Mouse (Mus musculus) kidney, postnatal 0 days (tissue): Measurements from ENCODE around the gene S100a13. TPM values are rescaled to one million over a fixed set of nuclear protein-coding genes. Genes with fewer than 3 reads are reported as not detected.

ENCODE experiments used
- ATAC-seq: fragments of 200-750 bp; cut with Nextera tagmentation; replicated peaks from 2 replicates; pipeline ENCODE4 v1.8.0; 2017; ENCODE audit warnings: low read depth, moderate number of reproducible peaks, moderate TSS enrichment, moderate library complexity; ENCODE audit not compliant: low FRiP score
- DNase-seq: peaks from one replicate; pipeline ENCODE4 v3.0.0-alpha.2; 2016; ENCODE audit warnings: low spot score
- H3K27ac ChIP-seq: fragments of 300-500 bp; sonication (generic); 2 replicates; pipeline ENCODE4 v1.5.1; 2014; ENCODE audit warnings: mild to moderate bottlenecking
- H3K27me3 ChIP-seq: fragments of 300-500 bp; sonication (generic); 2 replicates; pipeline ENCODE4 v1.6.1; 2014; ENCODE audit warnings: low read length, mixed read lengths; ENCODE audit not compliant: insufficient read depth
- H3K36me3 ChIP-seq: fragments of 300-500 bp; sonication (generic); 2 replicates; pipeline ENCODE4 v1.6.1; 2014; ENCODE audit warnings: low read length, mixed read lengths; ENCODE audit not compliant: insufficient read depth
- H3K4me1 ChIP-seq: fragments of 300-500 bp; sonication (generic); replicated peaks from 2 replicates; pipeline ENCODE4 v1.6.1; 2014; ENCODE audit warnings: antibody characterized with exemption, low read length, mixed read lengths; ENCODE audit not compliant: insufficient read depth
- H3K4me2 ChIP-seq: fragments of 300-500 bp; sonication (generic); 2 replicates; pipeline ENCODE4 v1.6.1; 2014; ENCODE audit warnings: mild to moderate bottlenecking, low read length, moderate library complexity, mixed read lengths
- H3K4me3 ChIP-seq: fragments of 300-500 bp; sonication (generic); replicated peaks from 2 replicates; pipeline ENCODE4 v1.5.1; 2014; ENCODE audit warnings: low read depth, low read length
- H3K9ac ChIP-seq: fragments of 300-500 bp; sonication (generic); 2 replicates; pipeline ENCODE4 v1.6.1; 2014; ENCODE audit warnings: low read depth, low read length
- H3K9me3 ChIP-seq: fragments of 300-500 bp; sonication (generic); replicated peaks from 2 replicates; pipeline ENCODE4 v1.6.1; 2016; ENCODE audit warnings: low read length, inconsistent platforms, mixed read lengths
- CTCF ChIP-seq: IDR thresholded peaks from 2 replicates; pipeline ENCODE4 v1.5.1; 2016; ENCODE audit warnings: antibody characterized with exemption, low read depth, mild to moderate bottlenecking, moderate library complexity
- WGBS: fragments of 180-500 bp; shearing (Covaris S2); extraction: QIAGEN DNeasy Blood & Tissue Kit; methylation state at CpG from one replicate; pipeline ENCODE4 v1.1.7; 2014; 5-methylcytosine and 5-hydroxymethylcytosine counted together
- polyA plus RNA-seq: library from polyadenylated mRNA; unstranded; fragments of >200 nt; fragmentation: Nextera tagmentation; extraction: Ambion mirVana; gene quantifications from 2 replicates; pipeline ENCODE4 v1.2.1, GENCODE M21; 2015

The S100a13 gene
- 72.2 and 78.5 TPM in 2 replicates for polyA plus RNA-seq

GRCm38 (mm10) chr3:90513796-90514590, at the start of gene S100a13, which contains the start of gene S100a1:
Gene S100a13, plus strand, starts transcription at chr3:90514435.
Gene S100a1, minus strand, starts transcription at chr3:90514392.
- WGBS: 3% methylated on average over 25 of the region's 25 CpGs
- peak; percentile 61; the same call in 1 of the 2 replicates for TF ChIP-seq CTCF
- peaks cover 16% of the 10 kb centered on the region for H3K4me1 ChIP-seq
- peak; percentile 82 for DNase-seq
- ATAC-seq: peak; percentile 65
- H3K9me3 ChIP-seq: no peaks in the 10 kb centered on the region
- H3K27me3 ChIP-seq: no peaks in the 10 kb centered on the region
- H3K27ac ChIP-seq: peak within 1 kb of the TSS; percentile 81
- peak within 1 kb of the TSS; percentile 84 for H3K4me2 ChIP-seq
- peak within 1 kb of the TSS; percentile 46 for H3K4me3 ChIP-seq
- peak within 1 kb of the TSS; percentile 58 for H3K9ac ChIP-seq
- H3K36me3 ChIP-seq: no peaks in the 10 kb centered on the region

GRCm38 (mm10) chr3:90464552-90465080, 49.6 kb upstream of the S100a13 start:
- Histone ChIP-seq H3K27ac (peak overlapping the region; percentile 47), H3K36me3 (no peaks in the 10 kb centered on the region), H3K4me3 (peak overlapping the region; percentile 46), H3K27me3 (no peaks in the 10 kb centered on the region), H3K4me2 (peak overlapping the region; percentile 96), H3K9ac (peak overlapping the region; percentile 66), H3K4me1 (0 out of 2 replicates have a peak, but pooled peaks cover 5% of the 10 kb centered on the region), H3K9me3 (no peaks in the 10 kb centered on the region)
- 13% methylated on average over 37 of the region's 37 CpGs for WGBS
- ATAC-seq: no peak; the same call in 1 of the 2 replicates
- peak; percentile 62 for DNase-seq
- TF ChIP-seq CTCF: peak; percentile 4; the same call in 1 of the 2 replicates

GRCm38 (mm10) chr3:90465081-90465685, 49.1 kb upstream of the S100a13 start:
- peak overlapping the region; percentile 66 for H3K9ac ChIP-seq
- H3K4me1 ChIP-seq: 0 out of 2 replicates have a peak, but pooled peaks cover 3% of the 10 kb centered on the region
- no peaks in the 10 kb centered on the region for H3K36me3 ChIP-seq
- WGBS: 1% methylated on average over 75 of the region's 75 CpGs
- peak; percentile 28 for DNase-seq
- peak overlapping the region; percentile 46 for H3K4me3 ChIP-seq
- TF ChIP-seq CTCF: no peak
- H3K27ac ChIP-seq: peak overlapping the region; percentile 47
- H3K9me3 ChIP-seq: no peaks in the 10 kb centered on the region
- ATAC-seq: peak; percentile 37
- peak overlapping the region; percentile 96 for H3K4me2 ChIP-seq
- H3K27me3 ChIP-seq: no peaks in the 10 kb centered on the region

GRCm38 (mm10) chr3:90465686-90466310, 48.4 kb upstream of the S100a13 start, which contains the start of gene Npr1:
Gene Npr1, minus strand, starts transcription at chr3:90465866.
- Histone ChIP-seq H3K9me3 (no peaks in the 10 kb centered on the region), H3K27ac (peak within 1 kb of the TSS; percentile 57)
- under 1% methylated on average over 33 of the region's 49 CpGs for WGBS

GRCm38 (mm10) chr3:90466311-90466766, 47.9 kb upstream of the S100a13 start:
- peak; percentile 44 for ATAC-seq
- Histone ChIP-seq H3K4me1 (0 out of 2 replicates have a peak, but pooled peaks cover 3% of the 10 kb centered on the region), H3K27ac (peak overlapping the region; percentile 57; the same call in 1 of the 2 replicates), H3K9me3 (no peaks in the 10 kb centered on the region), H3K4me3 (peak overlapping the region; percentile 46), H3K27me3 (no peaks in the 10 kb centered on the region), H3K4me2 (peak overlapping the region; percentile 96), H3K36me3 (no peaks in the 10 kb centered on the region), H3K9ac (peak overlapping the region; percentile 66)
- 0% methylated on average over 15 of the region's 15 CpGs for WGBS
- TF ChIP-seq CTCF: peak; percentile 95
- peak; percentile 92 for DNase-seq

More at GRCm38 (mm10) chr3:90465686-90466310, 48.4 kb upstream of the S100a13 start, which contains the start of gene Npr1:
- ATAC-seq (peak; percentile 55), DNase-seq (peak; percentile 64)
- no peak for TF ChIP-seq CTCF
- Histone ChIP-seq H3K4me3 (peak within 1 kb of the TSS; percentile 46), H3K27me3 (no peaks in the 10 kb centered on the region), H3K4me1 (0 out of 2 replicates have a peak, but pooled peaks cover 3% of the 10 kb centered on the region), H3K9ac (peak within 1 kb of the TSS; percentile 66), H3K4me2 (peak within 1 kb of the TSS; percentile 96), H3K36me3 (no peaks in the 10 kb centered on the region)
